8 mouse cellular contexts compared by ENCODE assay signal in the genomic region with DNA sequence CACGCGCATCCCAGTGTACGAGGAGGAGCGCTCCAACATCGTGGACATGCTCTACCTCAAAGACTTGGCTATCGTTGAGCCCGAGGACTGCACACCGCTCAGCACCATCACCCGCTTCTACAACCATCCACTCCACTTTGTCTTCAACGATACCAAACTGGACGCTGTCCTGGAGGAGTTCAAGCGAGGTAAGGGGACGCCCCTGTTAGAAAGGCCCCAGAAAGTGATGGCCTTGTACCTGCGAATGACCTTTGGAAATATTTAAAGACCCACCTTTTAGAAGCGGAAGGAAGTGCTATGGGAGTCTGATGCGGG. TPM values are rescaled to one million over a fixed set of nuclear protein-coding genes. Genes with fewer than 3 reads are reported as not detected.
A peak's percentile ranks its signal among the peaks of the same experiment; 100 is the strongest.
DNase-seq lines count a peak whose midpoint lies in the region; ATAC-seq and TF ChIP-seq lines count a peak whose summit lies in the region.

No protein-coding gene starts in this region.

- no peak for ATAC-seq in kidney, postnatal 0 days (replicated peaks; ENCODE audit: low FRiP score, low read depth)
- ATAC-seq in hindbrain, embryonic 15.5 days (ENCODE audit: low FRiP score, low read depth), result no peak
- ATAC-seq in midbrain, embryonic 15.5 days (replicated peaks), result no peak; the same call in 1 of the 2 replicates

- H3K4me2 ChIP-seq in kidney, postnatal 0 days (ENCODE audit: low read length), result peak overlapping the region; percentile 96
- peak overlapping the region; percentile 68 for H3K4me2 ChIP-seq in hindbrain, embryonic 15.5 days
- peak overlapping the region; percentile 87 for H3K4me2 ChIP-seq in midbrain, embryonic 15.5 days

- no peak for TF ChIP-seq CTCF in kidney, postnatal 0 days (IDR thresholded peaks at IDR 0.05; ENCODE audit: low read depth)
- no peak for TF ChIP-seq CTCF in cortical plate, adult 2 months (IDR thresholded peaks at IDR 0.05; ENCODE audit: extremely low read depth, insufficient read depth, low read length)

- H3K4me1 ChIP-seq in kidney, postnatal 0 days (replicated peaks; ENCODE audit: insufficient read depth, low read length), result peaks cover 14% of the 10 kb centered on the region; the same call in 1 of the 2 replicates
- peaks cover 2% of the 10 kb centered on the region; the same call in 1 of the 2 replicates for H3K4me1 ChIP-seq in cortical plate, adult 2 months (ENCODE audit: control insufficient read depth, insufficient read depth, low read length)
- H3K4me1 ChIP-seq in hindbrain, embryonic 15.5 days (replicated peaks), result peaks cover 35% of the 10 kb centered on the region
- H3K4me1 ChIP-seq in midbrain, embryonic 15.5 days, result peaks cover 42% of the 10 kb centered on the region

- H3K27ac ChIP-seq in kidney, postnatal 0 days, result peak overlapping the region; percentile 99
- 0 out of 2 replicates have a peak overlapping the region, but pooled peaks have one; percentile 0 for H3K27ac ChIP-seq in cortical plate, adult 2 months (ENCODE audit: insufficient read depth, low read length)
- H3K27ac ChIP-seq in hindbrain, embryonic 15.5 days (replicated peaks), result peak overlapping the region; percentile 98
- peak overlapping the region; percentile 96 for H3K27ac ChIP-seq in midbrain, embryonic 15.5 days

- no peaks in the 10 kb centered on the region for H3K27me3 ChIP-seq in kidney, postnatal 0 days (ENCODE audit: insufficient read depth, low read length)
- no peaks in the 10 kb centered on the region for H3K27me3 ChIP-seq in hindbrain, embryonic 15.5 days
- no peaks in the 10 kb centered on the region for H3K27me3 ChIP-seq in midbrain, embryonic 15.5 days (replicated peaks)

- TF ChIP-seq POLR2A in cortical plate, adult 2 months (IDR thresholded peaks at IDR 0.05; ENCODE audit: extremely low read depth, insufficient read depth, low read length), result no peak

- H3K36me3 ChIP-seq in kidney, postnatal 0 days (ENCODE audit: insufficient read depth, low read length), result no peaks in the 10 kb centered on the region
- no peaks in the 10 kb centered on the region for H3K36me3 ChIP-seq in hindbrain, embryonic 15.5 days
- H3K36me3 ChIP-seq in midbrain, embryonic 15.5 days (replicated peaks), result no peaks in the 10 kb centered on the region

- DNase-seq in kidney, postnatal 0 days (ENCODE audit: low spot score), result no peak
- no peak for DNase-seq in kidney, postnatal 4 days
- no peak for DNase-seq in cerebellum, adult 9-11 months
- DNase-seq in spleen, adult 18-20 months, result no peak
- no peak for DNase-seq in gastrocnemius, postnatal 10 days

- peak overlapping the region; percentile 95 for H3K9ac ChIP-seq in kidney, postnatal 0 days (ENCODE audit: low read depth, low read length)
- H3K9ac ChIP-seq in hindbrain, embryonic 15.5 days, result peak overlapping the region; percentile 91
- peak overlapping the region; percentile 71 for H3K9ac ChIP-seq in midbrain, embryonic 15.5 days

- H3K9me3 ChIP-seq in kidney, postnatal 0 days (replicated peaks; ENCODE audit: low read length), result no peaks in the 10 kb centered on the region
- no peaks in the 10 kb centered on the region for H3K9me3 ChIP-seq in hindbrain, embryonic 15.5 days
- H3K9me3 ChIP-seq in midbrain, embryonic 15.5 days, result no peaks in the 10 kb centered on the region

- peak overlapping the region; percentile 96 for H3K4me3 ChIP-seq in kidney, postnatal 0 days (replicated peaks; ENCODE audit: low read depth, low read length)
- peak overlapping the region; percentile 42 for H3K4me3 ChIP-seq in cortical plate, adult 2 months (ENCODE audit: insufficient read depth, low read length)
- H3K4me3 ChIP-seq in hindbrain, embryonic 15.5 days, result peak overlapping the region; percentile 94
- H3K4me3 ChIP-seq in midbrain, embryonic 15.5 days, result peak overlapping the region; percentile 74

- WGBS in kidney, postnatal 0 days, result 2% methylated on average over 16 of the region's 16 CpGs
- 1% methylated on average over 16 of the region's 16 CpGs for WGBS in hindbrain, embryonic 15.5 days
- WGBS in midbrain, embryonic 15.5 days, result 2% methylated on average over 16 of the region's 16 CpGs

RNA-seq across cellular contexts. Expression of a gene that starts 1.3 kb away (rescaled TPM):
- 3.4 and 3.8 TPM in 2 replicates for polyA plus RNA-seq in kidney, postnatal 0 days (2015; fragmentation: Nextera tagmentation; extraction: Ambion mirVana)
- polyA plus RNA-seq in cortical plate, adult 2 months (2012; rRNA removed), result 26.0 and 26.6 TPM in 2 replicates
- 6.0 and 6.5 TPM in 2 replicates for polyA plus RNA-seq in hindbrain, embryonic 15.5 days (2015; fragmentation: Nextera tagmentation; extraction: Ambion mirVana)
- 5.2 and 5.8 TPM in 2 replicates for polyA plus RNA-seq in midbrain, embryonic 15.5 days (2015; fragmentation: Nextera tagmentation; extraction: Ambion mirVana)
- 10 to 100 TPM; 14.5 to 18.2 TPM for total RNA-seq in gastrocnemius, postnatal 10 days (2021)

RNA-seq across cellular contexts. Expression of a gene that starts 23.8 kb away (rescaled TPM):
- polyA plus RNA-seq in kidney, postnatal 0 days (2015; fragmentation: Nextera tagmentation; extraction: Ambion mirVana), result 8.7 and 10.9 TPM in 2 replicates
- 9.3 and 10.4 TPM in 2 replicates for polyA plus RNA-seq in cortical plate, adult 2 months (2012; rRNA removed)
- polyA plus RNA-seq in hindbrain, embryonic 15.5 days (2015; fragmentation: Nextera tagmentation; extraction: Ambion mirVana), result 18.9 and 19.6 TPM in 2 replicates
- 19.0 and 23.5 TPM in 2 replicates for polyA plus RNA-seq in midbrain, embryonic 15.5 days (2015; fragmentation: Nextera tagmentation; extraction: Ambion mirVana)
- total RNA-seq in gastrocnemius, postnatal 10 days (2021), result 100 to 1,000 TPM; 419 to 469 TPM

RNA-seq across cellular contexts. Expression of a gene that starts 26.3 kb away (rescaled TPM):
- polyA plus RNA-seq in kidney, postnatal 0 days (2015; fragmentation: Nextera tagmentation; extraction: Ambion mirVana), result not detected in 2 replicates
- 0.04 and 0.06 TPM in 2 replicates for polyA plus RNA-seq in cortical plate, adult 2 months (2012; rRNA removed)
- polyA plus RNA-seq in hindbrain, embryonic 15.5 days (2015; fragmentation: Nextera tagmentation; extraction: Ambion mirVana), result 0.62 TPM in 1 of 2 replicates, not detected in the other
- polyA plus RNA-seq in midbrain, embryonic 15.5 days (2015; fragmentation: Nextera tagmentation; extraction: Ambion mirVana), result 0.33 and 0.81 TPM in 2 replicates
- 100 to 1,000 TPM; 193 to 229 TPM for total RNA-seq in gastrocnemius, postnatal 10 days (2021)

RNA-seq across cellular contexts. Expression of a gene that starts 34.3 kb away (rescaled TPM):
- polyA plus RNA-seq in kidney, postnatal 0 days (2015; fragmentation: Nextera tagmentation; extraction: Ambion mirVana), result 22.0 and 24.6 TPM in 2 replicates
- 19.2 and 20.0 TPM in 2 replicates for polyA plus RNA-seq in cortical plate, adult 2 months (2012; rRNA removed)
- polyA plus RNA-seq in hindbrain, embryonic 15.5 days (2015; fragmentation: Nextera tagmentation; extraction: Ambion mirVana), result 28.7 and 29.9 TPM in 2 replicates
- 31.5 and 32.5 TPM in 2 replicates for polyA plus RNA-seq in midbrain, embryonic 15.5 days (2015; fragmentation: Nextera tagmentation; extraction: Ambion mirVana)
- total RNA-seq in gastrocnemius, postnatal 10 days (2021), result 10 to 100 TPM; 10.9 to 11.4 TPM

RNA-seq across cellular contexts. Expression of a gene that starts 41.5 kb away (rescaled TPM):
- 9.4 and 10.9 TPM in 2 replicates for polyA plus RNA-seq in kidney, postnatal 0 days (2015; fragmentation: Nextera tagmentation; extraction: Ambion mirVana)
- polyA plus RNA-seq in cortical plate, adult 2 months (2012; rRNA removed), result 6.5 and 7.0 TPM in 2 replicates
- polyA plus RNA-seq in hindbrain, embryonic 15.5 days (2015; fragmentation: Nextera tagmentation; extraction: Ambion mirVana), result 10.8 TPM in 2 replicates
- 11.0 and 11.1 TPM in 2 replicates for polyA plus RNA-seq in midbrain, embryonic 15.5 days (2015; fragmentation: Nextera tagmentation; extraction: Ambion mirVana)
- 1 to 10 TPM; 4.3 to 5.7 TPM for total RNA-seq in gastrocnemius, postnatal 10 days (2021)

Comparison
In these comparisons a context has a peak if more than half of its experiments do, and no peak if none do; other contexts are left out.
1. H3K27ac ChIP-seq: peak in every context shown above with its lines; median percentile 99 in kidney, postnatal 0 days; 98 in hindbrain, embryonic 15.5 days; 96 in midbrain, embryonic 15.5 days; 0 in cortical plate, adult 2 months.
2. H3K4me3 ChIP-seq: peak in every context shown above with its lines; median percentile 96 in kidney, postnatal 0 days; 94 in hindbrain, embryonic 15.5 days; 74 in midbrain, embryonic 15.5 days; 42 in cortical plate, adult 2 months.